Mouse (Mus musculus): ENCODE data around the gene Kcnk6. TPM values are rescaled to one million over a fixed set of nuclear protein-coding genes. Genes with fewer than 3 reads are reported as not detected.

The Kcnk6 gene
- 0.85 and 1.2 TPM in 2 replicates for polyA plus RNA-seq (2014; fragmentation: Nextera tagmentation; extraction: Ambion mirVana)

DNA sequence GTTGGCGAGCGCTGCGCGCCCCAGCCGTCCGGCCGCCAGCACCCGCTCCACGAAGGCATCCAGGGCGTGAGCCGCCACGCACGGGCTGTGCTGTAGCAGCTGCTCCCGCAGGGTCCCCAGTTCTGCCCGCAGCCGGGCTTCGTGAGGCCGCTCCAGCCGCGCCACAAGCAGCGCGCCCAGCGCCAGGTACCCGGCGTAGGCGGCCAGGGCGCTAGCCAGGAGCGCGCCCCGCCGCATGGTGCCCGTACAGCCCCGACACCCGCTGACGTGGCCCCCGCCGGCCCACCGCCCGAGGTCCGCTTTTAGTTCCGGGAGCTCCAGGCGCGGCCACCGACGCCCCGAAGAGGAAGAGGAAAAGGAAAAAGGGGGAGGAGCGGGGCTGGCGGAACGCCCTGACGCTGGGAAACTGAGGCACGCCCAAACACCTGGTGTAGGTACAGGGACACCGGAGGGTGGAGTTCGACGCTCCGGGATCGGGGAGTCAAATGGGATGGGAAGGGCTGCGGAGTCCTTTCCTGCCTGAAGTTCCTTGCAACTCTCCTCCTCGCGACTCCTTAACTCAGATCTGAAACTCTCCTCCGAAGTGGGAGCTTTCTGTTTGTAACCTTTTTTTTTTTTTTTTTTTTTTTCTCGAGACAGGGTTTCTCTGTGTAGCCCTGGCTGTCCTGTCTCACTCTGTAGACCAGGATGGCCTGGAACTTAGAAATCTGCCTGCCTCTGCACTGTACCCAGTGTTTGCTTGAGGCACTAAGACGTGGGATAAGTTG, at the start of gene Kcnk6:
TSS of gene Kcnk6 (minus strand) at position 269 of the 767 bp plus-strand sequence.
- H3K27ac ChIP-seq (replicated peaks in 1 of 2; ENCODE audit: control insufficient read depth in 1 of 2, insufficient read depth in 1 of 2, low read depth in 2 of 2, low read length in 2 of 2), result peak within 1 kb of the TSS; percentile 34 to 84; a peak in 3 of 4 replicates
- peaks cover 8% of the 10 kb centered on the region for H3K27me3 ChIP-seq (ENCODE audit: control insufficient read depth, insufficient read depth, low read length)
- H3K4me1 ChIP-seq (ENCODE audit: control insufficient read depth in 2 of 2, insufficient read depth in 2 of 2, low read length in 2 of 2), result peaks cover 9 to 25% of the 10 kb centered on the region in 2 experiments
- H3K36me3 ChIP-seq (ENCODE audit: control insufficient read depth, insufficient read depth, low read length), result no peaks in the 10 kb centered on the region
- H3K9ac ChIP-seq (ENCODE audit: low read length), result peak within 1 kb of the TSS; percentile 87
- H3K4me3 ChIP-seq (ENCODE audit: control insufficient read depth in 1 of 2, insufficient read depth in 1 of 2, low read depth in 1 of 2, low read length in 2 of 2), result peak within 1 kb of the TSS; percentile 54 to 63
- no peaks in the 10 kb centered on the region for H3K9me3 ChIP-seq (ENCODE audit: control insufficient read depth, low read length)
- H3K4me2 ChIP-seq (ENCODE audit: low read length), result peak within 1 kb of the TSS; percentile 95
- ATAC-seq (ENCODE audit: insufficient number of reproducible peaks, insufficient read depth, low FRiP score, low read depth), result peak; percentile 14; the same call in 1 of the 2 replicates
- 2% methylated on average over 58 of the region's 62 CpGs for WGBS

DNA sequence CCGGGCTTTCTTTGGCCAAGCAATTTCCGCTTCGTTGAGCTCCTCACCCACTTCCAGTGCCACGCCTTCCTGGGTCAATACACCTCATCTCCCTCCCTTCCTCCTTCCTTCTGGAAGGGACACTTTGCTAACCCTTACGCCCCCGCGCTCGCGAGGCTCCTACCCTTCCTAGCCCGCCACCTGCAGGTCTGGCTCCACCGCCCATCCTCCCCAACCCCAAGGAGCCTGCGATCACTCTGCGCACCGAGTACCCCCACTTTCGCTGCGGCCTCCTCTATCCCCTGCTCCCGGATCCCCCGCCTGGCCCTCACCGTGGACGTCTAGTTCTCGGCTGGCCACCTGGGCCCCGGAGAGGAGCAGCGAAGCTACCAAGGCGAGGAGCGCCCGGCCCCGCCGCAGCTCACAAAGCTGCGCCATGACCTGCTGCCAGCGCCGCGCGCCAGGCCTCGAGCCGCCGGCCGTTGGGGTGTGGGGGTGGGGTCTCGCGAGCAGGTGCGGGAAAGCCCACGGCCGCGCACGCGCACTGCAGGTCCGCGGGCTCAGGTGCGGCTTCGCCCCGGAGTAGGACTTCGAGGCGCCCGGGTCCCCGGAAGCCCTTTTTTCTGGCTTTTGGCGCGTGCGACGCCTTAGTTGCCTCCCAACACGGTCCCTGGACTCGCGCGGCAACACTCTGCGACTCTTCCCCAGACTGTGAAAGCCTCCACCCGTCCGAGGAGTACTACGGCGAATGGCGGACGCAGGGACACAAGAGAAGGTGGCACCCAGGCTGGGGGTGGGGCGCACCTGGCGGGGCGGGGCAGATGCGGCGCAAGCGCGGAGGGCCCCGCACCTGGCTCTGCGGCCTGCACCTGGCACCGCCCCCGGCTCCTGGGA, 49.1 kb upstream of the Kcnk6 start, which contains the start of gene Spint2:
TSS of gene Spint2 (minus strand) at position 712 of the 873 bp plus-strand sequence.
- under 1% methylated on average over 75 of the region's 80 CpGs for whole genome bisulfite sequencing
- Histone ChIP-seq H3K9me3 (ENCODE audit: control insufficient read depth, low read length) (no peaks in the 10 kb centered on the region), H3K4me2 (ENCODE audit: low read length) (peak within 1 kb of the TSS; percentile 99), H3K27me3 (ENCODE audit: control insufficient read depth, insufficient read depth, low read length) (peaks cover 17% of the 10 kb centered on the region; the same call in 1 of the 2 replicates), H3K9ac (ENCODE audit: low read length) (peak within 1 kb of the TSS; percentile 83), H3K27ac (replicated peaks in 1 of 2; ENCODE audit: control insufficient read depth in 1 of 2, insufficient read depth in 1 of 2, low read depth in 2 of 2, low read length in 2 of 2) (peak within 1 kb of the TSS in 1 of 2 experiments; percentile 58; a peak in 3 of 4 replicates), H3K36me3 (ENCODE audit: control insufficient read depth, insufficient read depth, low read length) (no peaks in the 10 kb centered on the region), H3K4me3 (ENCODE audit: control insufficient read depth in 1 of 2, insufficient read depth in 1 of 2, low read depth in 1 of 2, low read length in 2 of 2) (peak within 1 kb of the TSS; percentile 60 to 73), H3K4me1 (ENCODE audit: control insufficient read depth in 2 of 2, insufficient read depth in 2 of 2, low read length in 2 of 2) (peaks cover 11 to 22% of the 10 kb centered on the region in 2 experiments)
- ATAC-seq (ENCODE audit: insufficient number of reproducible peaks, insufficient read depth, low FRiP score, low read depth), result no peak

DNA sequence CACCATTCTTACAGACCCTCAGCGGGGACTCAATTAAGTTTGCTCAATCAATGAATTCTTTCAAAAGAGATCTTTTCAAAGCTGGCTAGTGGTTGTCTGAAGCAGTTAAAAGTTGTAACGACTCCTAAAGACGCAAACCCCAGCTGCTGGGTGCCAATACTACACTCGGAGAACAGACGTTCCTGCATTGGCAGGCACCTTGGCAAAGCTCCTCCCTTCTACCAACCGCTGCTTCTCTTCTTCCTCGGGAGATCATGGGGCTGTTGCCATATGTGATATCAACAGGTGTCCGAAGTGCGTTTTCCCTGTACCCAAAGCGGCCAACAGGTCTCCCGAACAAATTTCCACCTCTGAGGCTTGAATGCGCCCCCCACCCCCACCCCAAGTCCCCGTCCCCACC, 48.5 kb upstream of the Kcnk6 start:
- no peak for ATAC-seq (ENCODE audit: insufficient number of reproducible peaks, insufficient read depth, low FRiP score, low read depth)
- Histone ChIP-seq H3K27me3 (ENCODE audit: control insufficient read depth, insufficient read depth, low read length) (peaks cover 12% of the 10 kb centered on the region; the same call in 1 of the 2 replicates), H3K27ac (replicated peaks in 1 of 2; ENCODE audit: control insufficient read depth in 1 of 2, insufficient read depth in 1 of 2, low read depth in 2 of 2, low read length in 2 of 2) (peak overlapping the region in 1 of 2 experiments; percentile 58; a peak in 1 of 4 replicates), H3K4me1 (ENCODE audit: control insufficient read depth in 2 of 2, insufficient read depth in 2 of 2, low read length in 2 of 2) (peaks cover 11 to 22% of the 10 kb centered on the region in 2 experiments), H3K9me3 (ENCODE audit: control insufficient read depth, low read length) (no peaks in the 10 kb centered on the region), H3K9ac (ENCODE audit: low read length) (peak overlapping the region; percentile 83), H3K4me3 (ENCODE audit: control insufficient read depth in 1 of 2, insufficient read depth in 1 of 2, low read depth in 1 of 2, low read length in 2 of 2) (peak overlapping the region; percentile 60 to 73), H3K4me2 (ENCODE audit: low read length) (peak overlapping the region; percentile 99), H3K36me3 (ENCODE audit: control insufficient read depth, insufficient read depth, low read length) (no peaks in the 10 kb centered on the region)
- WGBS, result 15% methylated on average over 13 of the region's 13 CpGs

DNA sequence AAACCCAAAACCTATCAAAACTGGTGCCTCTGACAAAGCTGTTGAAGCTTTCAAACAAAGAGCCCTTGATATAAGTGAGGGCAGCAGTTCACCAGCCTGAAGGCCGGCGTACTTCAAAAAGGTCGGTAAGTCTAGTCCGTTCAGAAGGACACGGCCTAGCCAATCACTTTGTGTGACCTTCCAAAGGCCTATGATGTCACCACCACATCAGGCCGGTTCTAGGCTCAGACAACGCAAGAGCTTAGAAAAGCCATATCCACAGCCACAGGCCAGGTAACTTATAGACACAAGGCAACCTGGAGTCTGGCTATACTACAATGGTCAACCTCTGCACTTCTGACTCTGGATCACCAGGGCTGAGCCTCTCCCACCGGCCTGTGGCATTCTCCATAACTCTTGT, 47.6 kb upstream of the Kcnk6 start:
- H3K4me1 ChIP-seq (ENCODE audit: control insufficient read depth in 2 of 2, insufficient read depth in 2 of 2, low read length in 2 of 2), result peaks cover 11 to 22% of the 10 kb centered on the region in 2 experiments
- no peaks in the 10 kb centered on the region for H3K9me3 ChIP-seq (ENCODE audit: control insufficient read depth, low read length)
- WGBS, result 13% methylated on average over 8 of the region's 8 CpGs
- H3K27me3 ChIP-seq (ENCODE audit: control insufficient read depth, insufficient read depth, low read length), result peaks cover 12% of the 10 kb centered on the region; the same call in 1 of the 2 replicates
- peak; percentile 26; the same call in 1 of the 2 replicates for ATAC-seq (ENCODE audit: insufficient number of reproducible peaks, insufficient read depth, low FRiP score, low read depth)
- H3K4me2 ChIP-seq (ENCODE audit: low read length), result peak overlapping the region; percentile 99
- H3K4me3 ChIP-seq (ENCODE audit: control insufficient read depth in 1 of 2, insufficient read depth in 1 of 2, low read depth in 1 of 2, low read length in 2 of 2), result 0 out of 4 replicates have a peak overlapping the region, but pooled peaks of 1 of the 2 experiments have one; percentile 73
- H3K36me3 ChIP-seq (ENCODE audit: control insufficient read depth, insufficient read depth, low read length), result no peaks in the 10 kb centered on the region
- peak overlapping the region; percentile 58 to 79 for H3K27ac ChIP-seq (replicated peaks in 1 of 2; ENCODE audit: control insufficient read depth in 1 of 2, insufficient read depth in 1 of 2, low read depth in 2 of 2, low read length in 2 of 2)
- no peak overlapping the region for H3K9ac ChIP-seq (ENCODE audit: low read length)

DNA sequence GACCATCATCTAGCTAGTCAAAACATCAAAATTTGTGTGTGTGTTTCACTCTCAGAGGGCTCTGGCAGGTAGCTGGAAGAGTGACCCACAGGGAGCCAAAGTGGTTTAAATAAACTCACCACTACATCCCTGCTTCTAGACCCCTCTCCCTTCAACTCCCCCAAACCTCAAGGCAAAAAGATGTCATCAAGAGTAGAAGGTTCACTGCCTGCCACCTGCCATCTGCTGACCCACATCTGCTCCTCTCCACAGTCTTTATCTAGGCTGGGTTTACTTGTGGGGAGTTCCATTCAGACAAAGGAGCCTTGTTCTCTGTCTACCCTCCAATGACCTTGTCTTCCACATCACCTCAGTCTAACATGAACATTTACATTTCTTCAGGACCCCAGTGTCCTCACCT, 46.9 kb upstream of the Kcnk6 start:
- peak overlapping the region; percentile 58 to 79; a peak in 2 of 4 replicates for H3K27ac ChIP-seq (replicated peaks in 1 of 2; ENCODE audit: control insufficient read depth in 1 of 2, insufficient read depth in 1 of 2, low read depth in 2 of 2, low read length in 2 of 2)
- peaks cover 11 to 22% of the 10 kb centered on the region in 2 experiments for H3K4me1 ChIP-seq (ENCODE audit: control insufficient read depth in 2 of 2, insufficient read depth in 2 of 2, low read length in 2 of 2)
- H3K9me3 ChIP-seq (ENCODE audit: control insufficient read depth, low read length), result no peaks in the 10 kb centered on the region
- H3K4me3 ChIP-seq (ENCODE audit: control insufficient read depth in 1 of 2, insufficient read depth in 1 of 2, low read depth in 1 of 2, low read length in 2 of 2), result no peak overlapping the region
- no peaks in the 10 kb centered on the region for H3K36me3 ChIP-seq (ENCODE audit: control insufficient read depth, insufficient read depth, low read length)
- peak overlapping the region; percentile 99; the same call in 1 of the 2 replicates for H3K4me2 ChIP-seq (ENCODE audit: low read length)
- ATAC-seq (ENCODE audit: insufficient number of reproducible peaks, insufficient read depth, low FRiP score, low read depth), result no peak
- H3K27me3 ChIP-seq (ENCODE audit: control insufficient read depth, insufficient read depth, low read length), result peaks cover 12% of the 10 kb centered on the region; the same call in 1 of the 2 replicates
- H3K9ac ChIP-seq (ENCODE audit: low read length), result no peak overlapping the region

DNA sequence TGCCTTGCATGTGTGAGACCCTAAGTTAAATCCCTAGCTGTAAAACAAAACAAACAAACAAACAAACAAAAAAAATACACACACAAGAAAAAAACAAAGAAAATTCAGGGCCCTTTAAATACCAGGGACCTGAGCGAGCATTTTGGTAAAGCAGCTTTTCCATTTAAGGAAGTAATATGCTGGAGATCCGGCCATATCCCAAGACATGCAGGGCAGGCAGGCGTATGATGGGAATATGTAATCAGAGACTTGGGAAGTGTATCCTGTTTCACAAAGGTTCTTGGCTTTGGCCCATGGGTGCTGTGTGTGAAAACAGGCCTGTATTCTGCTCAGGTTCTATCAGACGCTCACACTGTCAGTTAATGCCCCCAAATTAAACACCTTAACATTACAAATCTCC, 45.2 kb upstream of the Kcnk6 start:
- no peaks in the 10 kb centered on the region for H3K9me3 ChIP-seq (ENCODE audit: control insufficient read depth, low read length)
- H3K4me1 ChIP-seq (ENCODE audit: control insufficient read depth in 2 of 2, insufficient read depth in 2 of 2, low read length in 2 of 2), result peaks cover 14 to 26% of the 10 kb centered on the region in 2 experiments
- no peak overlapping the region for H3K27ac ChIP-seq (replicated peaks in 1 of 2; ENCODE audit: control insufficient read depth in 1 of 2, insufficient read depth in 1 of 2, low read depth in 2 of 2, low read length in 2 of 2)
- H3K4me2 ChIP-seq (ENCODE audit: low read length), result no peak overlapping the region
- H3K9ac ChIP-seq (ENCODE audit: low read length), result no peak overlapping the region
- no peaks in the 10 kb centered on the region for H3K36me3 ChIP-seq (ENCODE audit: control insufficient read depth, insufficient read depth, low read length)
- no peak overlapping the region for H3K4me3 ChIP-seq (ENCODE audit: control insufficient read depth in 1 of 2, insufficient read depth in 1 of 2, low read depth in 1 of 2, low read length in 2 of 2)
- ATAC-seq (ENCODE audit: insufficient number of reproducible peaks, insufficient read depth, low FRiP score, low read depth), result no peak
- 72% methylated on average over 4 of the region's 4 CpGs for WGBS
- H3K27me3 ChIP-seq (ENCODE audit: control insufficient read depth, insufficient read depth, low read length), result peaks cover 9% of the 10 kb centered on the region; the same call in 1 of the 2 replicates

DNA sequence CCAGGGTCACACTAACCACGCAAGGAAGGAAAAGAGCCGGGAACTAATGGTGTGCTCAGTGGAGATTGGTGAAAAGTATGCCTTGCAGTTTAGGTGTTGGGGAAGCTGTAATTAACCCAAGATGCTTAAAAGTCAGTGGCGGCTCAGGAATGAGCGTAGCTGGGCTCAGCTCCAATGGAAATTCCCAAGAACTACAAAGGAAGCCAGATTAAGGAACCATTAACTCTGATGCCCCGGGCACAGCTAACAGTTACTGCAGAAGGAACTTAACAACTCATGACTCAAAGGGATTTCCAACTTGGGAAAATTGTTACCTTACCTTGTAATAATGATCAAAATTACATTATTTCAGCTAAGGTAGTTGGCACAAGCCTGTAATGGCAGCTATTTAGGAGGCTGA, 44.4 kb upstream of the Kcnk6 start:
- H3K9ac ChIP-seq (ENCODE audit: low read length), result no peak overlapping the region
- H3K4me1 ChIP-seq (ENCODE audit: control insufficient read depth in 2 of 2, insufficient read depth in 2 of 2, low read length in 2 of 2), result peaks cover 14 to 30% of the 10 kb centered on the region in 2 experiments
- H3K27me3 ChIP-seq (ENCODE audit: control insufficient read depth, insufficient read depth, low read length), result peaks cover 1% of the 10 kb centered on the region; the same call in 1 of the 2 replicates
- no peak for ATAC-seq (ENCODE audit: insufficient number of reproducible peaks, insufficient read depth, low FRiP score, low read depth)
- no peaks in the 10 kb centered on the region for H3K36me3 ChIP-seq (ENCODE audit: control insufficient read depth, insufficient read depth, low read length)
- H3K9me3 ChIP-seq (ENCODE audit: control insufficient read depth, low read length), result no peaks in the 10 kb centered on the region
- 67% methylated on average over 5 of the region's 5 CpGs for WGBS
- H3K4me3 ChIP-seq (ENCODE audit: control insufficient read depth in 1 of 2, insufficient read depth in 1 of 2, low read depth in 1 of 2, low read length in 2 of 2), result no peak overlapping the region
- H3K27ac ChIP-seq (replicated peaks in 1 of 2; ENCODE audit: control insufficient read depth in 1 of 2, insufficient read depth in 1 of 2, low read depth in 2 of 2, low read length in 2 of 2), result 0 out of 4 replicates have a peak overlapping the region, but pooled peaks of 1 of the 2 experiments have one; percentile 1
- H3K4me2 ChIP-seq (ENCODE audit: low read length), result no peak overlapping the region
